Mouse (Mus musculus): ENCODE results near the gene Scgb1b20. TPM values are rescaled to one million over a fixed set of nuclear protein-coding genes. Genes with fewer than 3 reads are reported as not detected.

Scgb1b20 gene
- total RNA-seq (2023), result not detected

GRCm38 (mm10) chr7:33372934-33373333, at the start of gene Scgb1b20:
Gene Scgb1b20, plus strand, starts transcription at chr7:33373234.

GRCm38 (mm10) chr7:33366222-33366621, 6.8 kb upstream of the Scgb1b20 start, which contains the start of gene Scgb2b20:
Gene Scgb2b20, minus strand, starts transcription at chr7:33366322.

Other genes starting within 250 kb of the Scgb1b20 start
- not detected for gene Scgb2b18, start 199.4 kb upstream of the Scgb1b20 start, total RNA-seq (2023)
- not detected for gene Scgb1b18, start 187.7 kb upstream of the Scgb1b20 start, total RNA-seq (2023)
- not detected for gene Scgb2b19, start 92.9 kb upstream of the Scgb1b20 start, total RNA-seq (2023)
- not detected for gene Scgb1b19, start 85.9 kb upstream of the Scgb1b20 start, total RNA-seq (2023)
- not detected for gene Scgb2b20, start 6.9 kb upstream of the Scgb1b20 start, total RNA-seq (2023)
- gene Scgb2b21, start 147.2 kb downstream of the Scgb1b20 start, total RNA-seq (2023), result not detected